Mouse (Mus musculus) intestine, postnatal 0 days (tissue): ENCODE data around the gene Vangl2. TPM values are rescaled to one million over a fixed set of nuclear protein-coding genes. Genes with fewer than 3 reads are reported as not detected.
A peak's percentile ranks its signal among the peaks of the same experiment; 100 is the strongest.

Experiments used
- ATAC-seq: fragments of 200-750 bp; cut with Nextera tagmentation; 2 replicates; pipeline ENCODE4 v1.8.0; 2017; ENCODE audit warnings: mild to moderate bottlenecking, moderate TSS enrichment, moderate library complexity
- H3K27ac ChIP-seq: fragments of 300-500 bp; sonication (generic); 2 replicates; pipeline ENCODE4 v1.5.1; 2014; ENCODE audit warnings: mild to moderate bottlenecking, low read depth, low read length, moderate library complexity
- H3K27me3 ChIP-seq: fragments of 300-500 bp; sonication (generic); replicated peaks from 2 replicates; pipeline ENCODE4 v1.6.1; 2014; ENCODE audit warnings: low read length, mixed read lengths; ENCODE audit not compliant: control insufficient read depth, insufficient read depth
- H3K36me3 ChIP-seq: fragments of 300-500 bp; sonication (generic); 2 replicates; pipeline ENCODE4 v1.6.1; 2014; ENCODE audit warnings: mild to moderate bottlenecking, moderate library complexity; ENCODE audit not compliant: control insufficient read depth, insufficient read depth
- H3K4me1 ChIP-seq: fragments of 300-500 bp; sonication (generic); replicated peaks from 2 replicates; pipeline ENCODE4 v1.6.1; 2014; ENCODE audit warnings: antibody characterized with exemption, low read length, mixed read lengths; ENCODE audit not compliant: control insufficient read depth, insufficient read depth
- H3K4me2 ChIP-seq: fragments of 300-500 bp; sonication (generic); replicated peaks from 2 replicates; pipeline ENCODE4 v1.6.1; 2014; ENCODE audit warnings: low read depth, mild to moderate bottlenecking, moderate library complexity
- H3K4me3 ChIP-seq: fragments of 300-500 bp; sonication (generic); 2 replicates; pipeline ENCODE4 v1.5.1; 2014; ENCODE audit warnings: low read depth, low read length
- H3K9ac ChIP-seq: fragments of 300-500 bp; sonication (generic); 2 replicates; pipeline ENCODE4 v1.6.1; 2014; ENCODE audit warnings: mild to moderate bottlenecking, low read depth, low read length
- H3K9me3 ChIP-seq: fragments of 300-500 bp; sonication (generic); 2 replicates; pipeline ENCODE4 v1.6.1; 2016; ENCODE audit warnings: mixed run types; ENCODE audit not compliant: control insufficient read depth
- CTCF ChIP-seq: sonication (generic); IDR thresholded peaks from 2 replicates; pipeline ENCODE4 v1.5.1; 2016; ENCODE audit warnings: low read depth, mild to moderate bottlenecking, control low read depth, antibody characterized with exemption, moderate library complexity
- WGBS: fragments of 180-500 bp; shearing (Covaris S2); extraction: QIAGEN DNeasy Blood & Tissue Kit; methylation state at CpG from one replicate; pipeline ENCODE4 v1.1.7; 2014; 5-methylcytosine and 5-hydroxymethylcytosine counted together
- polyA plus RNA-seq: library from polyadenylated mRNA; unstranded; fragments of >200 nt; fragmentation: Nextera tagmentation; extraction: Ambion mirVana; gene quantifications from 2 replicates; pipeline ENCODE4 v1.2.1, GENCODE M21; 2015

The Vangl2 gene
- polyA plus RNA-seq, 1 experiment from 2014 or later: 3.3 TPM

DNA sequence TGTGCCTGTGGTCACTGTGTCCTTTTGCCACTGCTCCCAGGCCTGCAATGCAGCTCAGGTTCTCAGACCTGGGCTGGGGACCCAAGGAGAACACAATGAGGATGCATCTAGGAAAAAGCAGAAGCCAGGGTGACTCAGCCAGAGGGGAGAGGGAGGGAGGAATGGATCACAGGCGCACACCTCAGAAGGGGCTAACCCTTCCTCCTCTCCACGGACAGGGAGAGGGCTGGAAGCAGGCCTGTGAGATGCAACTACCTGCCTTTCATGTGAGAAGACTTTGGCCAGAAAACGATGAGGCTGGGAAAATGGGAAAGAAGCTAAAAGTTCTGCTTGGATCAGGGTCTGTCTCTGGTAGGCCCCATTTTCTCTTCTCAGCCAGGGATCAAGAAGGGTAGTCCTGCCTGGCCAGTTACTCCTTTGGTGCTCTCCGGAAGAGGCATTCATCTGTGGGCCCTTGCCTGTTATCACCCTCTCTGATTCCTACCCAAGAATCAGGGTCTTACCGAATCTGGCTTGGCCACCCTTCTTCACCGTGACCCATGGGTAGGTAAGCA lies 10.7 kb downstream of the Vangl2 start:
- no peaks in the 10 kb centered on the region for H3K27me3 ChIP-seq
- WGBS: 72% methylated on average over 6 of the region's 6 CpGs
- H3K36me3 ChIP-seq: no peaks in the 10 kb centered on the region
- no peak overlapping the region for H3K27ac ChIP-seq
- no peak overlapping the region for H3K9ac ChIP-seq
- no peak overlapping the region for H3K4me3 ChIP-seq
- H3K4me1 ChIP-seq: no peaks in the 10 kb centered on the region
- no peaks in the 10 kb centered on the region for H3K9me3 ChIP-seq
- no peak for TF ChIP-seq CTCF
- ATAC-seq: no peak
- no peak overlapping the region for H3K4me2 ChIP-seq

DNA sequence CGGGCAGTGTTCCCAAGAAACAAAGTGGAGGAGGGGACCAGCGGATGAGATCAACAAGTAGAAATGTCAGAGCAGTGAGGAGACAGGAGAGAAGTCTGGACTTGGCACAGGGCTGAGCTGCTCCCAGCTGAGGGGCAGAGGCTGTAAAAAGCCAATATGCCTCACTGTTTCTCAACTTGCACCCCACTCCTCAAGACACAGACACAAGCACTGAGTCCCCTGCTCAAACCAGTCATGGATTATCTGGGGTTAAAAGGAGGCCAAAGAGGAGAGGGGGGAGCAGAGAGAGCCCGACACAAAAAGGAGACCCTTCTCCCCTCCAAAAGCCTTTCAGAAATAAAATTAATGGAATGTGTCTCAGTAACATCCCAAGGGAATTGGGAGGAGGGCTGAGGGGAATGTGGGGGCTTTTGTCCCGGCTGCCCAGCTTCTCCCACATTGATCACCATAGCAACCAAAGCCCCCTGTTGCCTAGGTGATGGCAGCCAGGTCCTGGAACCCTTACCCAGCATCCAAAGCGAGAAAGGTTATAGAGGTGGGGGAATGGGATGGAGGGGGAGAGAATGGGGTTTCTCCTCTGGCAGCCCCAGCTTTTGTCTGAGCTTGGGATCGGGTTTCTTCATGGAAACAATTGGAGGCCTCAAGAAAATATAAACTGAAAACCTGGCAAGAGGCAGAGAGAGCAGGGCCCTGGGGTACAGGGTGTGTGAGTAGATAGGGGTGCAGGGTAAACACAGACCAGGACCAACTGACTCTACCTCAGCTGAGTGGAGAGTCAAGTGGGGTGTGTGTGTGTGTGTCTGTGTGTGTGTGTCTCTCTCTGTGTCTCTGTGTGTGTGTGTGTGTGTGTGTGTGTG lies 11.4 kb downstream of the Vangl2 start:
- no peak for ATAC-seq
- H3K4me3 ChIP-seq: no peak overlapping the region
- H3K27me3 ChIP-seq: no peaks in the 10 kb centered on the region
- no peak for TF ChIP-seq CTCF
- H3K9me3 ChIP-seq: no peaks in the 10 kb centered on the region
- no peak overlapping the region for H3K9ac ChIP-seq
- 57% methylated on average over 6 of the region's 6 CpGs for WGBS
- no peak overlapping the region for H3K27ac ChIP-seq
- no peaks in the 10 kb centered on the region for H3K36me3 ChIP-seq
- H3K4me1 ChIP-seq: no peaks in the 10 kb centered on the region
- H3K4me2 ChIP-seq: no peak overlapping the region

DNA sequence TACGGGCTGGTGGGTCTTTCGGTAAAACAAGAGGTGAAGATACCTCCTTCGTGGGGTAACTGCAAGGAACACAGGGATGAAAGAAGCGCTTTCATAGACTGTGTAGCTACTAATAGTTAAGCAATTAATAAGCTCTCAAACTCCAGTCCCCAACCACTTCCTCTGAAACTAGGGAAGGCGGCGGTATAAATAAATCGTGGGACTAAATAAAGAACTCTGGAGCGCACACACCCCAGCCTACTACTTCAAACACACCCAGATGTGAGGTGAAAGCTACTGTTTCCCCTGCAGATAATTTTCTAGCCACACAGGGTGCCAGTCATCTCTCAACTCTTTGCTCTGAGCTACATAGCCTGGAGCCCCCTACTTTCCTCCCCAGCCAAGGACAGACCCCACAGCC lies 12.2 kb downstream of the Vangl2 start:
- no peak overlapping the region for H3K9ac ChIP-seq
- no peaks in the 10 kb centered on the region for H3K9me3 ChIP-seq
- TF ChIP-seq CTCF: no peak
- H3K4me3 ChIP-seq: no peak overlapping the region
- no peaks in the 10 kb centered on the region for H3K4me1 ChIP-seq
- no peaks in the 10 kb centered on the region; the same call in 1 of the 2 replicates for H3K36me3 ChIP-seq
- no peak overlapping the region for H3K27ac ChIP-seq
- H3K4me2 ChIP-seq: no peak overlapping the region
- 63% methylated on average over 8 of the region's 8 CpGs for WGBS
- H3K27me3 ChIP-seq: no peaks in the 10 kb centered on the region
- ATAC-seq: no peak

GRCm38 (mm10) chr1:172015312-172015939 lies 12.8 kb downstream of the Vangl2 start:
- H3K27ac ChIP-seq: no peak overlapping the region
- H3K36me3 ChIP-seq: no peaks in the 10 kb centered on the region; the same call in 1 of the 2 replicates
- H3K4me1 ChIP-seq: no peaks in the 10 kb centered on the region
- WGBS: 83% methylated on average over 9 of the region's 9 CpGs
- no peaks in the 10 kb centered on the region for H3K27me3 ChIP-seq
- no peaks in the 10 kb centered on the region for H3K9me3 ChIP-seq
- H3K9ac ChIP-seq: no peak overlapping the region
- TF ChIP-seq CTCF: no peak
- H3K4me2 ChIP-seq: no peak overlapping the region
- no peak overlapping the region for H3K4me3 ChIP-seq
- ATAC-seq: no peak

DNA sequence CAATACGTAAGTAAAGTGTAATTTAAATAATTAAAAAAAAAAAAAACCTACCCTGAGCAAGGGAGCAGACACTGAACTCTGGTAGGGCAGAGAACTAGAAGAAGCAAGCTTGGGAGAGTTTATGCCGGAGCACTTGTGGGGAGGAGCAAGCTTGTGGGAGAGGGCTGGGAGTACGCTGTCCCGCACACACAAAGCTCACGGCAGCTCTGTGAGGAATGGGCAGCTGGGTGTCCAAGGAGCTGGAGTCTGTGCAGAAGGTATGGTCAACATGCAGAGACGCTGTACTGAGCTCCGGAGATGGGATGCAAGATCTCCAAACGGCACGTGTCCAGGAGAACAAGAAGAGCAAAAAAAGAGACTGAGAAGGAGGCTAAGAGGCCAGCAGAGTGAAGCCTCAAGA lies 13.5 kb downstream of the Vangl2 start:
- Histone ChIP-seq H3K9ac (no peak overlapping the region), H3K27ac (no peak overlapping the region), H3K4me2 (no peak overlapping the region), H3K4me3 (no peak overlapping the region), H3K27me3 (no peaks in the 10 kb centered on the region), H3K9me3 (no peaks in the 10 kb centered on the region), H3K4me1 (no peaks in the 10 kb centered on the region), H3K36me3 (peaks cover 1% of the 10 kb centered on the region; the same call in 1 of the 2 replicates)
- WGBS: 79% methylated on average over 9 of the region's 9 CpGs
- TF ChIP-seq CTCF: no peak
- no peak for ATAC-seq

GRCm38 (mm10) chr1:172012030-172012429 lies 16.2 kb downstream of the Vangl2 start:
- Histone ChIP-seq H3K9ac (no peak overlapping the region), H3K36me3 (peaks cover 17% of the 10 kb centered on the region), H3K27ac (no peak overlapping the region), H3K9me3 (no peaks in the 10 kb centered on the region), H3K4me3 (no peak overlapping the region), H3K27me3 (no peaks in the 10 kb centered on the region), H3K4me2 (no peak overlapping the region), H3K4me1 (no peaks in the 10 kb centered on the region)
- peak; percentile 86 for TF ChIP-seq CTCF
- 24% methylated on average over 5 of the region's 5 CpGs for WGBS
- ATAC-seq: no peak
